Mouse (Mus musculus) thymus, postnatal 36 days (tissue): ENCODE measurements around the gene Rhbg.

Experiments used
- DNase-seq, 2 experiments: peaks; one replicate each; pipeline ENCODE4 v3.0.0; 2022; ENCODE audit warnings: mixed read lengths in 2 of 2

Gene Rhbg

DNA sequence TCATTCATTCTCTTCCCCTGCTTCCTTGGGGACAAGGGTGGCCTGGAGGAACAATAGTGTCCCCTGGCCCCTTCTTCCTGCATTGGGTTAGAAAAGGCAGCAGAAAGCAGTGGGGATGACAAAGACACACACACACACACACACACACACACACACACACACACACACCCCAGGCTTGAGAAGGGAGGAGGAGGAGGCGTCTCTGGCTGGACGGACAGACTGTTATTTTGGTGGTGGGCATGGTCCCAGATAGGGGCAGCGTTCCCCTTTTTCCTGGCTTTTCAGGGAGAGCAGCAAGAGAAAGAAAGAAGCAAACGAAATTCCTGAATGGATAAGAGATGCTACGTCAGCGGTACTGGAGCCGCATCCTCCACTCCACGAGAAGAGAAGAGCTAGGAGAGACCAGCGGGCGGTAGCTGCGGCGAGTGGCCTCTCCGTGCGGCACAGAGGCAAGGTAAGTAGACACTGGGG lies 47.6 kb downstream of the Rhbg start:
- DNase-seq, result no peak

DNA sequence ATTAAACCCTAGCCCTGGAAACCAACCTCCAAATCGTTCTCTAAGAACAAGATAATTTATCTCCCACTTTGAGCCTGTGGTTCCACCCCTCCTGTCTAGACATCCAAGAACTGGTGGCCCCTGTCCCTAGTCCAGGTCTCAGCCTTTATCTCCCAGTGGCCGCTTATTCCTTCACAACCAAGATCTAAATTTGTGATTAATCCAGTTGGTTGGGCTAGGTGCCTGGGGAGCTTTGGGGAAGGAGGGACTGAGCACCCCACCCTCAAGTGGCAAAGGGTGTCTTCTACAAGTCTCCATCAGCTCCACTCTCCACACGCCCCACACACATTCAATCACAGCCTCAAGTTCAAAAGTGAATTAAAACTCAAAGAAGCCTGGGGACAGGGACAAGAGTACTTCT lies 48.0 kb downstream of the Rhbg start:
- no peak for DNase-seq

DNA sequence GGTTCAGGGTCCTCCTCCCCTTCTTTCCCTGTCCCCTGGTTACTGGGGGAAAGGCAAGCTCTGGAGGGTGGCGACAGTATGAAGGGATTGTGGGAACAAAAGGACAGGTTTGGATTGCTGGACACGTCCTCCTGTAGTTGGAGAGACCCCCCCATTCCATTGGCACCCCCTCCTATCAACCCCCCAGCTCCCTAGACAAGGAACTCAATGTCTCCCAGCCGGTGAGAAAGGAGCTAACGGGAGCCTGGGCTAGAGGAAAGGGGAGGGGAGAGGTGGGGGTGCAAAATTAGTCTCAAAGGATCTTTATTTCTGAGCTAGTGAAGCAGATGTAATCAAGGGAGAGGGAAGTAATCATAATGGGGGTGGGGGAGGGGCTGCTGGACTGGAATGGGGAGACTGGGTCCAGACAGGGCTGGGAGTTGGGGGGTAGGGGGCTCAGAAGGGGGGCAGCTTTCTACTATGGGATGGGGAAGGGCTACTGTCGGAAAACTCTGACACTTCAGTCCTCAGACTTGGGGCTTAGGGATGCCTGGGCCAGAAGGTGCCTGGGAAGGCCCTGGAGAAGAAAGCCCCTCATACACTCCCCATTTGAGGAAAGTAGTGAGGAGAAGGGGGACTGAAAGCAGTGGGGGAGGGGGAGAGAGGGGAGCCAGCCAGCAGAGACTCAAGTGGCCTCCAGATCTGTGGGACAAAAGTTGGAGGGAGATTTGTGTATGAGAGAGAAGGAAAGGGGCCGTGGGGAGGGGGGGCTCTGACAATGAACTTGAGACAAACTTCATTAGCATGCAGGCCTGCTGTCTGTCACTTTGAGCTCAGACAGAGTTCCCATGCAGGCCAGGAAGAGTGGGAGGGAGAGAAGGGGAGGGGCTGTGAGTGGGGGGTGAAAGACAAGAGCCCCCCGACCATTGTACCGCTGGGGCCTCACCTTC lies 48.7 kb downstream of the Rhbg start:
- no peak for DNase-seq

DNA sequence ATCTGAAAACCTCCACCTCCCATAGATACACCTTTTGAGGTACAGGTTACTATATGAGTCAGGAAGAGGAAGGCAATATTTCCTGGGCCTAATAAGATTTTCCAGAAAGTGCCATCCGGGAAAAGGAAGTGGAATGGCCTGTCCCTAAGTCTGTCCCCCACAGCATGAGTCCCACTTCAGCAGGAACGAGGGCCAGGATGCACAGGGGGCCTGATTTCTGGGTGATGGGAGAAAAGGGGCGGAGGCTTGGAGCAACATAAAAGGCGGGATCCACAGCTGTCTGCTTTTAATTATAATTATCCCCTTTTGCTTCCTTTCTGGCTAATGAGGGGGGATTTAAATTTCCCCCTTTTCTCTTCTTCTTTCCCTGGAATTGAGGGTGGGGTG lies 49.3 kb downstream of the Rhbg start:
- no peak for DNase-seq

DNA sequence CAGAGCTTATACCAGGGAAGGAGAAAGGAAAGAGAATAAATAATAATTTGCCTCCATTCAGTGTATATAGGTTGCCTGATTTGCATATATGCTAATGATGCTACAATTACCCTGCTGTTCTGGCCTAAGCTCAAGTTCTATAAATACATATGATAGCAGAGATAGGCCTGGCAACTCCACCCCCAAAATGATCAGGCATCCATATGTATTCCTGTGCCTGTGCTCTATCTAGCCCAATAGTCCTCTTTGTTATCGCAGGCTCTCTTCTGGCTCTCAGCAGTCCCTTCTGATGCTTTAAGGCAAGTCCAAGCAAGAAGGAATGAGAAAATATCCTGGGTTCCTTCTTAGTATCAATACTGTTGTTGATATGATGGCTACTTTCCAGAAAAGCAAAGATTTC lies 49.8 kb downstream of the Rhbg start:
- DNase-seq, result no peak

DNA sequence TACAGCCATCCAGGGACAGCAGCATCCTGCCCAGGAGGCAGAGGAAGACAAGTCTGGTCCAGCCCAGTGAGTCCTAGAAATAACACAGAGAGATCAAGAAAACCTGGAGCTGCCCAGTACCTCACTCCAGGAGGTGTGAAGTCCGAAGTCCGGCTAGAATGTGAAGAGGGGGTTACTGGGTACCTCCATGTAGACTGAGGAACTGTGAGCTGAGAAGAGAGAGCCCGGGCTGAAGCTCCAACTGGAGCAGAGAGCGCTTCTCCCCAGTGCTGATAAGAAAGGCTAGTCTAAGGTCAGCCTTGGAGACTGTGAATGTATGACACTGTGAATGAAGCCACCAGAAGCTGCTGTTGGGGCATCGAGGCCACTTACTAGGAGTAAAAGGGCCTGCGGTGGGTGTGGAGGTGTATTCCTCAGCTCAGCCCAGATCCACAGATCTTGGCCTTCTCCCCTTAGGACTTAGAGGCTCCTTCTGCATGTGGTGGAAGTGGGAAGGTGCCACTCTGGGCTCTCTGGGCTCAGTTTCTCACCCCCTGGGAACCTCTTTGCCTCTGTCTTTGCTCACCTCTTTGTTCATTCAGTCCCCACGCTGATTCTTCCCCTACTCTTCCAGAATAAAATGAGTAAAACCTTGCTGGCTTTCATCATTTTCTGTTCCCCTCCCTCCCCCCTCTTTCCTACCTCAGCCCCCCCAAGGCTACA lies 50.4 kb downstream of the Rhbg start:
- DNase-seq, result no peak

DNA sequence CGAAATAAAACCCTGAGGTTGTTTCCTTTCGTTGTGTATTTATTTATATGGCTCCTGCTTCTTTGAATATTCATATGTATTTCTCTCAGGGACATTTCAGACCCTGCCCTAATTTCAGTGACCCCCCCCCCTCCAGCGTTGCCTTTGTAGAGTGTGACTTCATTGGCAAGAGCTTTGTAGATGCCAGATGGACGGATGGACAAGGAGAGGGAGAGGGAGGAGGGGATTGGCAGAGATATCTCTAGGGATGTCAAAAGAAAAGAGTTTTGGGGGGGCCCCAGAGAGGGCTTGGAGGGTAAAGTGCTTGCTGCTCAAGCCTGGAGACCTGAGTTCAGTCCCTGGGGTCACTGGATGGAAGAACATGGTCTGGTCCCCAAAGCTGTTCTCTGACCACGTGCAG lies 51.1 kb downstream of the Rhbg start:
- no peak for DNase-seq

DNA sequence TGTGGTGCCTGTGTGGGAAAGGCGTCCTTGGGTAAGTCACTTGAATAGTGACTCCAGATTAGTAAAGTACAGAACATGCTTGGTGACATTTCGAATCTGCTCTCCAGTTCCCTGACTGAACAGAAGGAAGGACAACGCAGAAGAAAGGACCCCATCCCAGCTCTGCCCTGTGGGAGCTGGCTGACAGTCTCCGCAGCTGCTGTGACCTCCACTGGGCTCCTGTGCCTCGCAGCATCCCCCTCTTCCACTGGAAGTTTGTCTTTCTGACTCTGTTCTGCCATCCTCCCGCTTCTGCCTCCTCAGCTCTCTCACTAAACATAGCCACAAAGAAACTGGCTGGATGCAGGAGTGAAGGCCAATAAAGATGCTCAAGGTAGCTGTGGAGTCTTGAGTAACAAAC lies 51.5 kb downstream of the Rhbg start:
- no peak for DNase-seq

DNA sequence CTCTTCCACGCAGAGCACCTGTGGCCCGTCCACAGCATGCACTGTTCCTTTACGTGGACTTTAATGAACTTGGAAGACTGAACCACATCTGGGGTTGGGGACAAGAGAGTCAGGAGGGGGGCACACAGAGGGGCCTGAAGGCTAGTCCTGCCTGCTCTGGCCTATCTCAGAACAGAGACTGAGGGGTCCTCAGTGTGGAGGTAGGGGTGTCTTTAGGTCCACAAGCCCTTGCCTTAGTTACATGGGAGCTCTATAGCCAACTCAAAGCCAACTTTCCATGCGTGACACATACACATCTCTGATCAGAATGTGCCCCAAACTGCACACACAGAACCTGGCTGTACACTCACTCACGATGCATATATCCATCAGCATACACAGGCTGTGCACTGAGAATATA lies 52.9 kb downstream of the Rhbg start:
- no peak for DNase-seq

DNA sequence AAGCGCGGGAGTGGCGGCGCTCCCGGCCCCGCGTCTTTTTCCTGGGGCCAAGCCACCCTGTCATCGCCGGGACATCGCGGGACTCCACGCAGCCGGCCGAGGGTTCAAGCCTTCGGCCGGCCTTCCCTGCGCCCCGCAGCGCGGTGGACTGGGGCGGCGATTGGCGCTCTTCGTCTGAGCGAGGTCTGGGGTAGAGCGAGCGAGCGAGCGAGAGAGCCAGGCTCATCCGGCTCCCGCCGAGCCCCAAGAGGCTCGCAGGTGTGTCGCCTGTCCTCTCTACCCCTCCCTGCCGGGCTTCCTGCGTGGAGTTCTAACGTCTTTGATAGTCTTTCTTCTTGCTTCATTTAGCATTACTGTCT lies 53.6 kb downstream of the Rhbg start:
- peak; percentile 29 to 45 for DNase-seq

DNA sequence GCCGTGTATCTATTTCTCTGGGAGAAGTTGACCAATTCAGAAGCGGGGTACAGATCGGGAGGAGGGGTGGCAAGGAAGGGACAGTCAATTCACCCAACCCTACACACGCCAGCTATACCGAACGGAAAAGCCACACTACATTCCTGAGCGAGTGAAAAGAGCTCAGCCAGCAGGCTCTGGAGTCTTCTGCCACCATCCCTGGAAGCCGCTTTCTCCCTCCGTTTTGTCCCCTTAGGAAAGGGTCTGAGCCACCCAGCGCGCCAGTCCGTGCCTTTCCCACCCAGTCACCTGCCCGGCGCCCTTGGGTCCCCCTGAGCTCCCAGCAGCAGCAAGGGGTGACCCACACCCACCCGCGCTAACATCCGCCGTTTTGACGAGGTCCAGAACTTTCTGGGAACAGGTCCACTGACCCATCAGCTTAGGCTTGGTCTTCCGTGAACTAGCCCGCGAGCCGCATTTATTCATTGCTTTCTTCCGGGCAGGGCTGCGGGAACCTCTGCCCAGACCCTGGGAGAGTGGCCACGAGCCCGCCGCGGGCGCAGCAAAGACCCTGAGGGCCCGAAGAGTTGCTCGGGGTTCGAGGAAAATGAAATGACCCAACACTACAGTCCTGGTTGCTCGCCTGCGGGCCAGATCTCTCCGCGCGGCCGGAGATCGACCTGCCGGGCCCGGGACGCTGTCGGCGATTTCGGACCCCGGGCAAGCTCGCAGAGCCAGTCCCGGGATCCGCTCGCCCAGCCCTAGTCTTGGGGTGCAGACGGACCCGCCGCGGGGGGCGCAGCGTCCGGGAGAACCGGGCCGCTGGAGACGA lies 54.1 kb downstream of the Rhbg start:
- DNase-seq, result no peak

DNA sequence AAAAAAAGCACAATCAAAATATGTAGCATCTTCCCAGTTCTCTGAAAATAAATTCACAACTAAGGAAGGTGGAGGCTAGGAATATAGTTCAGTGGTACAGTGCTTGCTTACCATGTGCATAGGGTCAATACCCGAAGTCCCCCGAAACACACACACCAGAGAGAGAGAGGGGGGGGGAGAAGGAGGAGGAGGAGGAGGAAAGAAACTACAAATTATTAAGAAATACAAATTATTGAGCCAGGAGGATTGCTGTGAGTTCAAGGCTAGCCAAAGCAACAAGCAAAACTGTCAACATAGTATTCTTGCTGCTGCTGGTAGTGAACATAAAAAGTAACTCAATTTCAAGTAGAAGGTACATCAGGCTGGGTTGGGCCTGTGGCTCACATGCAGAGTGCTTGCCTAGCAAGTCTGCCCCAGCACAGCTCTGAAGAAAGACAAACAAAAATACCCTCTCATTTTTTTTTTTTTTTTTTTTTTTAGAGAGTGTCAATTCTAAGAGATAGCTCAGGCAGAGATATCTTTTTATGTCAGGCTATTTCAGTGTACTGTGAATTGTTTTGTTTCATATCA lies 54.9 kb downstream of the Rhbg start:
- DNase-seq, result no peak

DNA sequence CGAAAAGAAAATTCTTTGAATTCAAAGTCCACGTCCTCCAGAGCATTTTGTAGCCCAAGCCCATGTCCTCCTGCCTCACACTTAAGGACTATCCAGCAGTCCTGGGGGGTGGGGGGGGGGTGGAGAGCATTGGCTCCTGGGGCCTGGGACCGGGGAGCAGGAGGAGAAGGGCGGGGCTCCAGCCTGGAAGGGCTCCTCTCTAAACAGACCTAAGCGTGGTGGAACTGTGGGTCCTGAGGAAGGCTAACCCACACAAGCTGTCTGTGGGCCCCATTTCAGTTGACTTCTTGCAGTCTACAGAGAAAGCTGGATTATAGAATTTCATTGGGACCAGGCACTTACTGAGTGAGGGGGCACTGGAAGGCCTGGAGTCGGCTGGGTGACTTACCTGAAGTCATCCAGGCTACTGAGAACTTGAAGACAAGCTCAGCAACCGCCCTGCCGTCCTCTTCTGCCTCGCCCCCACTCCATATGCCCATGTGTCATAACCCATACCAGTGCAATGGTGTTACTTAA lies 55.9 kb downstream of the Rhbg start:
- no peak for DNase-seq

DNA sequence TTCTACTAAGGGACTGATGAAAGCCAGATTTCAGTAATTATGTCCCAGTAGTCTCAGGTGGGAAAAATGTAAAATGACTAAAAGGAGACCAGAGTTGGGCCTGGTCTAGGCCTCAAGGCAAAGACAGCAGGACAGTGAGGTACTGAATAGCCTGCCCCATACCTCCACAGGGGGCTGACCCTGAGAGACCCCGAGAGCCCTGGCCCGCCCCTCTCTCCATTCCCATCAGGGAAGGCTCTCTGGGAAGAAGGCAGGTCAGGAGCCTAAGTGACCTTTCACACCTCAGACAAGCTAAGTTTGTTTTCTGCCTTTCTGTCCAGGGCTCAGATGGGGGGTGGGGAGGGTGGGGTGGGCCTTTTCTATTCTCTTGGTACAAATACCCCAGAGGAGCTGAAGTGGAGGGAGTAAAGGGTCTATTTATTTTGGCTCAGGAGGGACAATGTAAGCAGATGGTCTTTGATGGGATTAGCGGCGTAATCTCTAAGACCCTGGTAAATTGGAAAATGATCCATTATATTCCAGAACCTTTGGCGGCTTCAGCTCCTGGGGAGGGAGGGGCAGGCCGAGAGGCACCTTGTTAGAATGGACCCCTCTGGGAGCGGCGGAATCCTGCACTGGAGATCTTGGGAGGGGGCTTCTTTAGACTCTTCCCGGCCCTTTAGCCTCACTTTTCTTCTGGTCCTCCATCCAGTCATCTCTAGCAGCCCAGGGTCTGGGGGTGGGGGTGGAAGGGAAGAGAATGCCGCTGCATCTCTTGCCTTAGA lies 56.6 kb downstream of the Rhbg start:
- no peak for DNase-seq
